Mouse (Mus musculus): ENCODE measurements around the gene Ceacam2. TPM values are rescaled to one million over a fixed set of nuclear protein-coding genes. Genes with fewer than 3 reads are reported as not detected.
"Not testable (repeated sequence)": the region's sequence is repeated elsewhere in the genome, so short reads cannot be mapped to it uniquely, and the experiment has no call there.

The Ceacam2 gene
- total RNA-seq (2014; rRNA removed) = 0.07 TPM in 1 of 2 replicates, not detected in the other
- 0.10 and 0.34 TPM in 2 replicates for polyA plus RNA-seq (2012; rRNA removed)

DNA sequence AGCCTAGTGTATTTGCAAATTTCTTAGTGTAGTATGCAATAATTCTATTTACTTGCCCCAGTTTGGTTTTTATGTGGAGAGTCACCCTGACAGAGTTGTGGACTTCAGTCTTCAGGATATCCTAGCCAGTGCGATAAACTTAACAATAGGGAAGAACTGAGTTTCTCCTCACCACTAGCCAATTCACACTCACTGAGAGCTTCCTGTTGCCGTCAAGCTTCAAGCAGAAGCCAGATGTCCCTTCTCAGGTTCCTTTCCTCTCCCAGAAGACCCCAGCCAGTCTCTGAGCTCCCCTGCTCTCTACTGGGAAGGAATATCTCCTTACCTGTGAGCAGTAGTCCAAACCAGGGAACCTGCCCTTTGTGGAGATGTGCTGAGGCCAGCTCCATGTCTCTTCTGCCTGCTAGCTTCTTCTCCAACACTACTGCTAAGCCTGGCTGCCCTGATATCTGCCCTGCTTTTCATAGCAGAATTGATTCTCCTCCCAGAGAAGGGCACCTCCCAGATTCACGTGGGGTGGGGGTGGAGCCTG, at the start of gene Ceacam2:
Ceacam2 (minus strand) TSS at position 482 of the 532 bp plus-strand sequence.
- not testable (repeated sequence) for H3K27ac ChIP-seq (replicated peaks; ENCODE audit: insufficient read depth, low read depth, low read length); DNase-seq (ENCODE audit: extremely low read depth, low read depth, low spot score); H3K79me2 ChIP-seq (ENCODE audit: control insufficient read depth, insufficient read depth, low read length); H3K4me1 ChIP-seq (ENCODE audit: control insufficient read depth, insufficient read depth, low read length); H3K4me3 ChIP-seq (ENCODE audit: insufficient read depth, low read depth, low read length); H3K9ac ChIP-seq (ENCODE audit: low read depth, low read length); H3K27me3 ChIP-seq (ENCODE audit: control insufficient read depth, insufficient read depth, low read length); H3K36me3 ChIP-seq (ENCODE audit: control insufficient read depth, insufficient read depth, low read length)
- 56% methylated on average over 3 of the region's 3 CpGs for WGBS

DNA sequence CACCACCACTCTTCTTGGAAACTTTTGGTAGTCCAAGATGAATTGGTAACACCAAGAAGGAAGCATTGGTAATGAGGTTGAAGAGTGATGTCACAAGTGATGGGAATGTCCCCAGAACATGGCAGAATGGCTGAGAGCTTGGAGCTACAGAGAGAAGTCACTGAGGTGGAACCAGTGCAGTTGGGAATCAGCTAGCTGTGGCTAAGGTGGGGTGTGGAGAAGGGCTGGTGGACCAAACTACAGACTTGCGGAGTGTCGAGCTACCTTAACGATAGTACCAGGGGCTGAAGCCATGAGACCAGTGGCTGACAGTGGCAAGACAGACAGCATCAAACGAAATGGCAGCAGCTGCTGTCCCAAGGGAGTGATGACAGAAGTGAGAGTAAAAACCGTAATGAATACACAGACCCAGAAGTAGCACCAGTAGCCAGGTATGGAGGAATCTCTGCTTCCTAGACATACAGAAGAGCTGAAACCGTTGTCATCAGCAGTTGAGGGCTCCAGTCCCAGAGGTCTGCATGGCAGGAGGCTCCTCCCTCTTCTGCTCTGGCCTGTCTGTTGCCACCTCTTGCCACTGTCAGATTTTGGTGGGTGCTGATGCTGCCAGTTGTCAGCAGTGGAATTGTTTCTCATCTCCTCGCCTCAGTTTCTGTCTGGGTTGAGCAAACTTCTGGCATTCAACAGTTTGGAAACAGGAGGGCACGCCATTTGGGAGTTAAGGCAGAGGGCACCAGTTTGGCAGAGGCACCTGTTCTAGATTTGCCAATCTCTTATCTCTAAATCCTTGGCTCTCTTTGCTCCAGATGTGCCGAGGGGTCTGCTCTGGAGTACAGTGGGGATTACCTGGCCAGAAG, 45.9 kb upstream of the Ceacam2 start:
- Histone ChIP-seq H3K79me2 (ENCODE audit: control insufficient read depth, insufficient read depth, low read length) (no peaks in the 10 kb centered on the region), H3K4me3 (ENCODE audit: insufficient read depth, low read depth, low read length) (no peak overlapping the region), H3K36me3 (ENCODE audit: control insufficient read depth, insufficient read depth, low read length) (no peaks in the 10 kb centered on the region), H3K4me1 (ENCODE audit: control insufficient read depth, insufficient read depth, low read length) (no peaks in the 10 kb centered on the region), H3K27ac (replicated peaks; ENCODE audit: insufficient read depth, low read depth, low read length) (no peak overlapping the region), H3K27me3 (ENCODE audit: control insufficient read depth, insufficient read depth, low read length) (no peaks in the 10 kb centered on the region), H3K9ac (ENCODE audit: low read depth, low read length) (no peak overlapping the region)
- no peak for DNase-seq (ENCODE audit: extremely low read depth, low read depth, low spot score)
- no peak for TF ChIP-seq POLR2A (IDR thresholded peaks at IDR 0.05; ENCODE audit: extremely low read depth, insufficient read depth, low read length)
- TF ChIP-seq CTCF (IDR thresholded peaks at IDR 0.05; ENCODE audit: low read depth, low read length) = no peak
- 70% methylated on average over 9 of the region's 9 CpGs for WGBS

DNA sequence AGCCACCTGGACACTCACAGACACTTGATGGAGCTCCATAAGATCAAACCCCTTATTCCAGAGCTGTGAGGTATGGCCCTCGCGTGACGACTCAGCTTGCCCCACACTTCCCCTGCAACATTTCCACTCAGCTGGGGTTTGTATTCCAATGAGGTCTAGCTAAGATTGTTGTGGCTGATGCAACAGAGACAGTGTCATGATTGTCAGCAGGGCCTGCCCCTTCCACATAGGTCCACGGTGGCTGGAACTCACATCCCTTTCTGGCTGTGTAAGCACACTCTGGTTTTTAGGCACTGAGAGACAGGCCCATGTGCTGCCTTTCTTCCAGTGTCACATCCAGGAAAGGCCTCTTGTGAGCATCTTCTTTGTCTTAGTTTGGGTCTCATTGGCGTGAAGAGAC, 45.0 kb upstream of the Ceacam2 start:
- Histone ChIP-seq H3K4me1 (ENCODE audit: control insufficient read depth, insufficient read depth, low read length) (no peaks in the 10 kb centered on the region), H3K4me3 (ENCODE audit: insufficient read depth, low read depth, low read length) (no peak overlapping the region), H3K36me3 (ENCODE audit: control insufficient read depth, insufficient read depth, low read length) (no peaks in the 10 kb centered on the region), H3K27me3 (ENCODE audit: control insufficient read depth, insufficient read depth, low read length) (no peaks in the 10 kb centered on the region), H3K27ac (replicated peaks; ENCODE audit: insufficient read depth, low read depth, low read length) (no peak overlapping the region), H3K9ac (ENCODE audit: low read depth, low read length) (no peak overlapping the region), H3K79me2 (ENCODE audit: control insufficient read depth, insufficient read depth, low read length) (no peaks in the 10 kb centered on the region)
- TF ChIP-seq CTCF (IDR thresholded peaks at IDR 0.05; ENCODE audit: low read depth, low read length) (no peak), POLR2A (IDR thresholded peaks at IDR 0.05; ENCODE audit: extremely low read depth, insufficient read depth, low read length) (no peak)
- WGBS = 82% methylated on average over 5 of the region's 5 CpGs
- DNase-seq (ENCODE audit: extremely low read depth, low read depth, low spot score) = no peak

DNA sequence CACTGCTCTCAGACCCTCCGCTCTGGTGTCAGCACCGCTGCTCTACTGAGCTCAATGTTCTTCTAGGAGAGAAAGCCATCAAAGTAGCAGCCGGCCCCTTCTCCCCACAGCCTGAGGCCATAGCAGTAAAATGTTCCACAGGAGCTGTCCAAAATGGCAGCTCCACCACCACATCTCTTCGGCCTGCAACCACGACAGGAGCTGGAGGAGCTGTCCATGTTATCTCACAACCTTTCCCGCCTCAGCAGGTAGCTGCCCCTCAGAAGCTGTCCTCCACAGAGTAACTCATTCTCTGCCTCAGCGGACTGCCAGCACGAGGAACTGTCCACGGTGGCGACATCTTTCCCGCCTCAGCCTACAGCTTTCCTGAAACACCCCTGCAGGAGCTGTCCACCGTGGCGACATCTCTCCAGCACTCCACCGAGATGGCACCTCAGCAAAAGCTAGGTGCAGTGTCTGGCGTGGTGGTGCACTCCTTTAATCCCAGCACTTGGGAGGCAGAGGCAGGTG, 42.7 kb upstream of the Ceacam2 start:
- no peaks in the 10 kb centered on the region for H3K79me2 ChIP-seq (ENCODE audit: control insufficient read depth, insufficient read depth, low read length)
- TF ChIP-seq CTCF (IDR thresholded peaks at IDR 0.05; ENCODE audit: low read depth, low read length) (no peak), POLR2A (IDR thresholded peaks at IDR 0.05; ENCODE audit: extremely low read depth, insufficient read depth, low read length) (no peak)
- no peak overlapping the region for H3K9ac ChIP-seq (ENCODE audit: low read depth, low read length)
- H3K4me3 ChIP-seq (ENCODE audit: insufficient read depth, low read depth, low read length) = no peak overlapping the region
- H3K36me3 ChIP-seq (ENCODE audit: control insufficient read depth, insufficient read depth, low read length) = no peaks in the 10 kb centered on the region
- H3K27me3 ChIP-seq (ENCODE audit: control insufficient read depth, insufficient read depth, low read length) = no peaks in the 10 kb centered on the region
- H3K27ac ChIP-seq (replicated peaks; ENCODE audit: insufficient read depth, low read depth, low read length) = no peak overlapping the region
- H3K4me1 ChIP-seq (ENCODE audit: control insufficient read depth, insufficient read depth, low read length) = no peaks in the 10 kb centered on the region
- 81% methylated on average over 15 of the region's 15 CpGs for WGBS
- DNase-seq (ENCODE audit: extremely low read depth, low read depth, low spot score) = no peak

DNA sequence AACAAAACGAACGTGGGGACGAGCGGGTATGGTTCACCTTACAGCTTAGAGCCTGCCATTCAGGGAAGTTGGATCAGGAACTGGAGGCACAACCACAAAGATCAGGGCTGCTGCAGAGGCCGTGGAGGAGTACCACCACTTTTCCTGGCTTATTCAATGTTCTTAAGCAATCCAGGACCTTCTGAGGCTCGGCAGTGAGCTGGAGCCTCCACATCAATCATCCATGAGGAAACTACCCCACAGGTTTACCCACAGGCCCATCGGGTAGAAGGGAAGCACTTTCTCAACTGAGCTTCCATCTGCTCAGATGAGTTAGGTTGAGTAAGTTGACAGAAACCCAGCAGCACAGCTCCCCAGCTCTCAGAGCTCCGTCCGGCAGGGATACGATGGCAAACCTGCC, 39.8 kb upstream of the Ceacam2 start:
- 87% methylated on average over 10 of the region's 10 CpGs for WGBS
- DNase-seq (ENCODE audit: extremely low read depth, low read depth, low spot score) = no peak
- H3K36me3 ChIP-seq (ENCODE audit: control insufficient read depth, insufficient read depth, low read length) = no peaks in the 10 kb centered on the region
- H3K4me1 ChIP-seq (ENCODE audit: control insufficient read depth, insufficient read depth, low read length) = peaks cover 4% of the 10 kb centered on the region; the same call in 1 of the 2 replicates
- no peaks in the 10 kb centered on the region for H3K27me3 ChIP-seq (ENCODE audit: control insufficient read depth, insufficient read depth, low read length)
- TF ChIP-seq CTCF (IDR thresholded peaks at IDR 0.05; ENCODE audit: low read depth, low read length) = no peak
- no peak for TF ChIP-seq POLR2A (IDR thresholded peaks at IDR 0.05; ENCODE audit: extremely low read depth, insufficient read depth, low read length)
- H3K27ac ChIP-seq (replicated peaks; ENCODE audit: insufficient read depth, low read depth, low read length) = no peak overlapping the region
- no peaks in the 10 kb centered on the region for H3K79me2 ChIP-seq (ENCODE audit: control insufficient read depth, insufficient read depth, low read length)
- H3K4me3 ChIP-seq (ENCODE audit: insufficient read depth, low read depth, low read length) = no peak overlapping the region
- H3K9ac ChIP-seq (ENCODE audit: low read depth, low read length) = no peak overlapping the region

DNA sequence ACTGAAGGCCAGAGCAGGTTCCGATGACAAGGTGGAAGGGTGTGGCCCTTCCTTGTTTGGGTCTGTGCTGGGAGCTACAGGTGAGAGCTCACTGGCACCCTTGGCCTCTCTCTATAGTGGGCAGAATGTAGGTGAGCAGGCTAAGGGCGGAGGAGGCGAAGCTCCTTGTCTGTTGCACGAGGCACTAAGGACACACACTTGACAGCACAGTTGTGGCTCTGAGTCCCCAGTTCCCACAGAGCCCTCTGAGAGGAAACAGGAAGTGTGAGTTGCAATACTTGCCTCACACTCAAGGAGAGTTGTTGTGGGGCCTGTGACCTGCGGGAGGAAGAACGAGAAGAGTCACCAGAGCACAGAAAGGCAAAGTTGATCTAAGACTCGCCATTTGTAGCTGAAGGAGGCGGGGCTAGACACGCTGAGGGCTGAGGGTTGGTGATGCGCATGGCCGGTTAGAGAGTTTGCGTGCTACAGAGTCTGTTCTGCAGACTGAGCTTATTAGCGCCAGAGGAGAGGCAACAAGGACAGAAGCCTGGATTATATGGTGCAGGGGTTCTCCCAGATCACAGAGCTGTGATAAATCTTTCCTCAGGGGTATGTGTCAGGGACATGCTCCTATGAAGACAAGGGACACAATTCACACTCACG, 37.3 kb upstream of the Ceacam2 start:
- not testable (repeated sequence) for H3K27ac ChIP-seq (replicated peaks; ENCODE audit: insufficient read depth, low read depth, low read length); DNase-seq (ENCODE audit: extremely low read depth, low read depth, low spot score)

DNA sequence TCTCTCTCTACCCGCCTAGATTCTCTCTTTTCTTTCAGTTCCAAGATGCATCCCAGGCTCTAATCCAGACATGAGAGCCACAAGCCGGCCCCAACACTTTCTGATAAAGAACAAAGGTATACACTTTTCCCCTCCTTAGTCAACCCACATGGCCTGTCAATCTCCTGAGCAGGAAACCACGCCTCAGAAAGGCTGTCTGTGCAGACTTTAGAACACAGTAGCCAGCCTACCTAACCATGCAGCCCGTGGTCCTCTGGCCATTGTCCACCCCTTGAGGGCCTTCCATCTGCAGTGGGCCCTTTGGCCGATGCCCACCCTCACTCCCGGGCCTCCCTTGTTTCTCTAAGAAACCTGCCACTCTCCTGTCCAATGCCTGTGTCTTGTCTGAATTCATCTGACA, 36.7 kb upstream of the Ceacam2 start:
- not testable (repeated sequence) for DNase-seq (ENCODE audit: extremely low read depth, low read depth, low spot score); H3K4me3 ChIP-seq (ENCODE audit: insufficient read depth, low read depth, low read length)
- WGBS = 68% methylated on average over 6 of the region's 6 CpGs

More for the DNA sequence above, 37.3 kb upstream of the Ceacam2 start:
- not testable (repeated sequence) for H3K4me3 ChIP-seq (ENCODE audit: insufficient read depth, low read depth, low read length); H3K4me1 ChIP-seq (ENCODE audit: control insufficient read depth, insufficient read depth, low read length); H3K27me3 ChIP-seq (ENCODE audit: control insufficient read depth, insufficient read depth, low read length); H3K36me3 ChIP-seq (ENCODE audit: control insufficient read depth, insufficient read depth, low read length); H3K9ac ChIP-seq (ENCODE audit: low read depth, low read length); H3K79me2 ChIP-seq (ENCODE audit: control insufficient read depth, insufficient read depth, low read length)
- WGBS = 81% methylated on average over 14 of the region's 14 CpGs

More for the DNA sequence above, 36.7 kb upstream of the Ceacam2 start:
- H3K4me1 ChIP-seq (ENCODE audit: control insufficient read depth, insufficient read depth, low read length); H3K9ac ChIP-seq (ENCODE audit: low read depth, low read length); H3K27ac ChIP-seq (replicated peaks; ENCODE audit: insufficient read depth, low read depth, low read length); H3K79me2 ChIP-seq (ENCODE audit: control insufficient read depth, insufficient read depth, low read length); H3K27me3 ChIP-seq (ENCODE audit: control insufficient read depth, insufficient read depth, low read length); H3K36me3 ChIP-seq (ENCODE audit: control insufficient read depth, insufficient read depth, low read length): not testable (repeated sequence)

Data from liver, adult 2 months (tissue).